Mouse (Mus musculus): ENCODE data around the gene Lpar1.
"Not testable (repeated sequence)": the region's sequence is repeated elsewhere in the genome, so short reads cannot be mapped to it uniquely, and the experiment has no call there.

Gene Lpar1

GRCm38 (mm10) chr4:58546441-58547272 is 7.0 kb downstream of the Lpar1 start:
- DNase-seq (ENCODE audit: low read depth, low spot score), result no peak

- no peak for DNase-seq (ENCODE audit: low read depth, low spot score)
Observed at GRCm38 (mm10) chr4:58545888-58546432, 7.7 kb downstream of the Lpar1 start.

GRCm38 (mm10) chr4:58543171-58543570 is 10.5 kb downstream of the Lpar1 start:
- DNase-seq (ENCODE audit: low read depth, low spot score), result no peak

- not testable (repeated sequence) for DNase-seq (ENCODE audit: low read depth, low spot score)
Observed at GRCm38 (mm10) chr4:58542656-58543055, 11.0 kb downstream of the Lpar1 start.

- no peak for DNase-seq (ENCODE audit: low read depth, low spot score)
Observed at GRCm38 (mm10) chr4:58540841-58541240, 12.9 kb downstream of the Lpar1 start.

GRCm38 (mm10) chr4:58540385-58540784 is 13.3 kb downstream of the Lpar1 start:
- no peak for DNase-seq (ENCODE audit: low read depth, low spot score)

GRCm38 (mm10) chr4:58538696-58539095 is 15.0 kb downstream of the Lpar1 start:
- no peak for DNase-seq (ENCODE audit: low read depth, low spot score)

- no peak for DNase-seq (ENCODE audit: low read depth, low spot score)
Observed at GRCm38 (mm10) chr4:58535754-58536153, 17.9 kb downstream of the Lpar1 start.

- DNase-seq (ENCODE audit: low read depth, low spot score), result no peak
Observed at GRCm38 (mm10) chr4:58534726-58535350, 18.9 kb downstream of the Lpar1 start.

GRCm38 (mm10) chr4:58534141-58534571 is 19.5 kb downstream of the Lpar1 start:
- no peak for DNase-seq (ENCODE audit: low read depth, low spot score)

- DNase-seq (ENCODE audit: low read depth, low spot score), result no peak
Observed at GRCm38 (mm10) chr4:58533519-58533918, 20.2 kb downstream of the Lpar1 start.

GRCm38 (mm10) chr4:58532326-58532725 is 21.4 kb downstream of the Lpar1 start:
- no peak for DNase-seq (ENCODE audit: low read depth, low spot score)

- DNase-seq (ENCODE audit: low read depth, low spot score), result no peak
Observed at GRCm38 (mm10) chr4:58530706-58531105, 23.0 kb downstream of the Lpar1 start.

GRCm38 (mm10) chr4:58530279-58530678 is 23.4 kb downstream of the Lpar1 start:
- no peak for DNase-seq (ENCODE audit: low read depth, low spot score)

GRCm38 (mm10) chr4:58527852-58528251 is 25.8 kb downstream of the Lpar1 start:
- DNase-seq (ENCODE audit: low read depth, low spot score), result no peak

GRCm38 (mm10) chr4:58521137-58521536 is 32.6 kb downstream of the Lpar1 start:
- no peak for DNase-seq (ENCODE audit: low read depth, low spot score)

GRCm38 (mm10) chr4:58520531-58520930 is 33.2 kb downstream of the Lpar1 start:
- no peak for DNase-seq (ENCODE audit: low read depth, low spot score)

- no peak for DNase-seq (ENCODE audit: low read depth, low spot score)
Observed at GRCm38 (mm10) chr4:58519891-58520290, 33.8 kb downstream of the Lpar1 start.

GRCm38 (mm10) chr4:58518215-58518988 is 35.3 kb downstream of the Lpar1 start:
- DNase-seq (ENCODE audit: low read depth, low spot score), result no peak

- no peak for DNase-seq (ENCODE audit: low read depth, low spot score)
Observed at GRCm38 (mm10) chr4:58516810-58517209, 36.9 kb downstream of the Lpar1 start.

GRCm38 (mm10) chr4:58516221-58516620 is 37.5 kb downstream of the Lpar1 start:
- DNase-seq (ENCODE audit: low read depth, low spot score), result no peak

GRCm38 (mm10) chr4:58511554-58511953 is 42.1 kb downstream of the Lpar1 start:
- no peak for DNase-seq (ENCODE audit: low read depth, low spot score)
